Mouse (Mus musculus) embryonic facial prominence, embryonic 11.5 days (tissue): ENCODE results near the gene Gpat3. TPM values are rescaled to one million over a fixed set of nuclear protein-coding genes. Genes with fewer than 3 reads are reported as not detected.

ENCODE experiments used
- ATAC-seq: fragments of 200-750 bp; cut with Nextera tagmentation; replicated peaks from 2 replicates; pipeline ENCODE4 v1.8.0; 2017; ENCODE audit warnings: low read depth; ENCODE audit not compliant: insufficient number of reproducible peaks, low FRiP score, low TSS enrichment
- DNase-seq: peaks from one replicate; pipeline ENCODE4 v3.0.0-alpha.2; 2015; ENCODE audit warnings: low spot score
- H3K27ac ChIP-seq: fragments of 300-500 bp; sonication (generic); replicated peaks from 2 replicates; pipeline ENCODE4 v1.5.1; 2014; ENCODE audit warnings: mild to moderate bottlenecking, low read depth, low read length, control low read depth
- H3K27me3 ChIP-seq: fragments of 300-500 bp; sonication (generic); 2 replicates; pipeline ENCODE4 v1.6.1; 2014; ENCODE audit warnings: mild to moderate bottlenecking, low read length, moderate library complexity, mixed read lengths; ENCODE audit not compliant: control insufficient read depth, insufficient read depth
- H3K36me3 ChIP-seq: fragments of 300-500 bp; sonication (generic); replicated peaks from 2 replicates; pipeline ENCODE4 v1.6.1; 2014; ENCODE audit warnings: low read depth, mild to moderate bottlenecking, low read length, moderate library complexity, mixed read lengths; ENCODE audit not compliant: control insufficient read depth, insufficient read depth
- H3K4me1 ChIP-seq: fragments of 300-500 bp; sonication (generic); 2 replicates; pipeline ENCODE4 v1.6.1; 2014; ENCODE audit warnings: low read length, mixed read lengths; ENCODE audit not compliant: control insufficient read depth, insufficient read depth
- H3K4me2 ChIP-seq: fragments of 300-500 bp; sonication (generic); 2 replicates; pipeline ENCODE4 v1.6.1; 2014; ENCODE audit warnings: low read depth, mild to moderate bottlenecking, control low read depth, low read length, moderate library complexity
- H3K4me3 ChIP-seq: fragments of 300-500 bp; sonication (generic); 2 replicates; pipeline ENCODE4 v1.5.1; 2014; ENCODE audit warnings: low read depth, low read length, control low read depth
- H3K9ac ChIP-seq: fragments of 300-500 bp; sonication (generic); replicated peaks from 2 replicates; pipeline ENCODE4 v1.6.1; 2014; ENCODE audit warnings: mild to moderate bottlenecking, control low read depth, low read length
- H3K9me3 ChIP-seq: fragments of 300-500 bp; sonication (generic); replicated peaks from 2 replicates; pipeline ENCODE4 v1.6.1; 2016; ENCODE audit warnings: mild to moderate bottlenecking, low read length, inconsistent platforms, mixed read lengths; ENCODE audit not compliant: control insufficient read depth
- WGBS: fragments of 180-500 bp; shearing (Covaris S2); extraction: QIAGEN DNeasy Blood & Tissue Kit; methylation state at CpG from one replicate; pipeline ENCODE4 v1.1.7; 2014; 5-methylcytosine and 5-hydroxymethylcytosine counted together
- polyA plus RNA-seq: library from polyadenylated mRNA; unstranded; fragments of >200 nt; fragmentation: Nextera tagmentation; extraction: Ambion mirVana; gene quantifications from 2 replicates; pipeline ENCODE4 v1.2.1, GENCODE M21; 2014

Gene Gpat3
- polyA plus RNA-seq, 1 experiment from 2014 or later, result 0.46 TPM

- ATAC-seq, result no peak
- 72% methylated on average over 19 of the region's 19 CpGs for WGBS
- H3K4me3 ChIP-seq, result no peak overlapping the region
- H3K36me3 ChIP-seq, result no peaks in the 10 kb centered on the region
- H3K27ac ChIP-seq, result no peak overlapping the region
- H3K9me3 ChIP-seq, result no peaks in the 10 kb centered on the region
- H3K4me1 ChIP-seq, result no peaks in the 10 kb centered on the region
- no peaks in the 10 kb centered on the region for H3K27me3 ChIP-seq
- H3K9ac ChIP-seq, result no peak overlapping the region
- no peak overlapping the region for H3K4me2 ChIP-seq
- DNase-seq, result peak; percentile 9
Observed at GRCm38 (mm10) chr5:100911502-100912097, 66.1 kb downstream of the Gpat3 start.

GRCm38 (mm10) chr5:100912366-100912765 lies 66.9 kb downstream of the Gpat3 start:
- no peak for DNase-seq
- 79% methylated on average over 7 of the region's 7 CpGs for WGBS

GRCm38 (mm10) chr5:100913274-100913673 lies 67.8 kb downstream of the Gpat3 start:
- H3K27me3 ChIP-seq, result no peaks in the 10 kb centered on the region
- H3K9me3 ChIP-seq, result no peaks in the 10 kb centered on the region
- no peak overlapping the region for H3K4me3 ChIP-seq
- H3K36me3 ChIP-seq, result no peaks in the 10 kb centered on the region
- no peak for ATAC-seq
- no peak overlapping the region for H3K9ac ChIP-seq
- 68% methylated on average over 9 of the region's 9 CpGs for WGBS
- H3K27ac ChIP-seq, result no peak overlapping the region
- no peak for DNase-seq
- no peaks in the 10 kb centered on the region for H3K4me1 ChIP-seq
- no peak overlapping the region for H3K4me2 ChIP-seq

More at GRCm38 (mm10) chr5:100912366-100912765, 66.9 kb downstream of the Gpat3 start:
- Histone ChIP-seq H3K4me1 (no peaks in the 10 kb centered on the region), H3K9ac (no peak overlapping the region), H3K9me3 (no peaks in the 10 kb centered on the region), H3K36me3 (no peaks in the 10 kb centered on the region), H3K4me2 (no peak overlapping the region), H3K27me3 (no peaks in the 10 kb centered on the region), H3K4me3 (no peak overlapping the region), H3K27ac (no peak overlapping the region)
- ATAC-seq, result no peak

DNA sequence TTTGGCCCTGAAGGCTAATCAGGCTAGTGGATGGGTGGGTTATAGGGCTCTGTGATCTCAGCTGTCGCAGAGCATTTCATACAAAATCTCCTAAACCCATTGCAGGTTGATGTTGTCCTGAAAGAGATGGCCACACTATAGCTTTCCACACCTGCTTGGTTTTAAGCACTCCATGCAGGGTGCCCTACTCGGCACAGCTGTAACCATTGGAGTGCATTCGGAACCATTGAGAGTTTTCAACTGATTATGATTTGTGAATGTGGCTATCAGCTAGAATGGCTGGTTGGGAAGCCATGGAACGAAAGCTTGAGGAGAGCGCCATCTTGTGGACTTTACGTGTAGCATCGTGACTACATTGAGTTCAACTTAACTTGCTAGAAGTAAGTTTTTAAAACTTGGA lies 69.5 kb downstream of the Gpat3 start:
- 21% methylated on average over 7 of the region's 7 CpGs for WGBS

GRCm38 (mm10) chr5:100915411-100915810 lies 69.9 kb downstream of the Gpat3 start:
- H3K36me3 ChIP-seq, result no peaks in the 10 kb centered on the region
- no peaks in the 10 kb centered on the region for H3K27me3 ChIP-seq
- ATAC-seq, result no peak
- 49% methylated on average over 5 of the region's 5 CpGs for WGBS
- no peaks in the 10 kb centered on the region for H3K4me1 ChIP-seq
- DNase-seq, result no peak
- H3K27ac ChIP-seq, result no peak overlapping the region
- no peaks in the 10 kb centered on the region for H3K9me3 ChIP-seq
- H3K9ac ChIP-seq, result no peak overlapping the region
- no peak overlapping the region for H3K4me3 ChIP-seq
- H3K4me2 ChIP-seq, result no peak overlapping the region

More for the DNA sequence above, 69.5 kb downstream of the Gpat3 start:
- H3K27me3 ChIP-seq, result no peaks in the 10 kb centered on the region
- DNase-seq, result peak; percentile 87
- no peak overlapping the region for H3K27ac ChIP-seq
- no peak overlapping the region for H3K4me2 ChIP-seq
- ATAC-seq, result no peak
- H3K9ac ChIP-seq, result no peak overlapping the region
- no peaks in the 10 kb centered on the region for H3K4me1 ChIP-seq
- no peaks in the 10 kb centered on the region for H3K36me3 ChIP-seq
- H3K9me3 ChIP-seq, result no peaks in the 10 kb centered on the region
- no peak overlapping the region for H3K4me3 ChIP-seq

- no peak overlapping the region for H3K4me2 ChIP-seq
- 71% methylated on average over 8 of the region's 8 CpGs for WGBS
- DNase-seq, result no peak
- no peaks in the 10 kb centered on the region for H3K9me3 ChIP-seq
- no peaks in the 10 kb centered on the region for H3K4me1 ChIP-seq
- no peak overlapping the region for H3K4me3 ChIP-seq
- ATAC-seq, result no peak
- no peak overlapping the region for H3K9ac ChIP-seq
- H3K27me3 ChIP-seq, result no peaks in the 10 kb centered on the region
- no peaks in the 10 kb centered on the region for H3K36me3 ChIP-seq
- no peak overlapping the region for H3K27ac ChIP-seq
Observed at GRCm38 (mm10) chr5:100916416-100916815, 70.9 kb downstream of the Gpat3 start.

DNA sequence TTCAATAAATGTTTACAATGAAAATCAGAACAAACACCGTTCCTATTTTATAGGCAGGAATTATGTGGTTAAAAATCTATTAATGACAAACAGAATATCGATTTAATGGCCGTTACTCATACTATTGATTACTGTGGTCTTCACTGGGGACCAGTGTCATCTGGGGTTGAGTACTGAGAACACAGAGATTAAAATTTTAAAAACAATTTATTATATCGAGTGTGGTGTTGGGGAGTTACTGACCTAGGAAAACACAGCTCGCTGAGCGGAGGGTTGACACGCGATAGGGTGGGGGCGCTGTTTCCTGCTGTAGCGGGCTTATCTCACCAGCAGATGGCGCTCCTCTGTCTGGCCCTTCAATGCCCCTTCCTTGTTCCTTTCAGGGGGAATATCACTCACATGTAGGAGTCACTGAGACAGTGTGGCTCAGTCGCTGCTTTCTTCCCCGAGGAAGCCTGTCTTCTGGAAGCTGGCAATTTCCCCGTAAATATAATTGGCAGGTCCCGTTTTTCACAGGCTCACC lies 71.8 kb downstream of the Gpat3 start:
- H3K27me3 ChIP-seq, result no peaks in the 10 kb centered on the region
- no peaks in the 10 kb centered on the region for H3K36me3 ChIP-seq
- no peak for ATAC-seq
- 21% methylated on average over 15 of the region's 15 CpGs for WGBS
- H3K4me3 ChIP-seq, result no peak overlapping the region
- no peaks in the 10 kb centered on the region for H3K4me1 ChIP-seq
- H3K27ac ChIP-seq, result no peak overlapping the region
- no peak overlapping the region for H3K4me2 ChIP-seq
- no peaks in the 10 kb centered on the region for H3K9me3 ChIP-seq
- DNase-seq, result peak; percentile 82
- H3K9ac ChIP-seq, result no peak overlapping the region

DNA sequence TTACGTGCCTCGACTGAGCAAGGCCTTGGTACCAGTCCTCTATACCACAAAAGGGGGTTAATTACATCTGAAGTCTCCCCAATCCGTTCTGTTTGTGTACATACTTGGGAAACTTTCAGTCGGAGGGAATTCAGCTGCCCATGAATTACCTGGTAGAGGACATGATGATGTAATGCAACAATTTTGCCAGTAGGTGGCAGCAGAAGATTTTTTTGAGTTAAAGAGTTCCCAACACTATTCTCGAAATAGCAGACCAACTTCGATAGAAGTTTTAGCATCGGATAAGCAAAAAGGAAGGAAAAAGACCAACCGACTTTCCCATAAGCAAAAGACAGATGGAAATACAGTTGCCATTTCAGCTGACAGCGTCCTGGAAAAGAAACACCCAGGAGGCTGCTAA lies 73.6 kb downstream of the Gpat3 start:
- no peak overlapping the region for H3K4me2 ChIP-seq
- 20% methylated on average over 9 of the region's 9 CpGs for WGBS
- H3K27ac ChIP-seq, result no peak overlapping the region
- H3K36me3 ChIP-seq, result no peaks in the 10 kb centered on the region
- H3K27me3 ChIP-seq, result no peaks in the 10 kb centered on the region
- no peaks in the 10 kb centered on the region for H3K9me3 ChIP-seq
- DNase-seq (peak; percentile 86), ATAC-seq (no peak)
- H3K9ac ChIP-seq, result no peak overlapping the region
- H3K4me1 ChIP-seq, result no peaks in the 10 kb centered on the region
- no peak overlapping the region for H3K4me3 ChIP-seq
